ENCODE assay signal across 10 mouse cellular contexts in genomic region chr15:83070942-83071341, GRCm38 (mm10). TPM values are rescaled to one million over a fixed set of nuclear protein-coding genes. Genes with fewer than 3 reads are reported as not detected.
DNase-seq lines count a peak whose midpoint lies in the region; ATAC-seq lines count a peak whose summit lies in the region.
"Had no signal": no experiment of that assay in that cellular context is flagged by ENCODE, and none has a peak within 500 bp of the region (broad histone marks: within the 10 kb centered on the region; RNA-seq: fewer than 3 reads in every experiment).

No protein-coding gene starts in this region.

- H3K4me2 ChIP-seq in limb, embryonic 13.5 days (replicated peaks), result no peak overlapping the region
- H3K4me2 ChIP-seq: embryonic facial prominence, embryonic 13.5 days; liver, embryonic 13.5 days had no signal

- no peaks in the 10 kb centered on the region for H3K9me3 ChIP-seq in limb, embryonic 13.5 days
- no peaks in the 10 kb centered on the region for H3K9me3 ChIP-seq in limb, embryonic 10.5 days (replicated peaks)
- H3K9me3 ChIP-seq: embryonic facial prominence, embryonic 13.5 days; liver, embryonic 13.5 days had no signal

- no peak overlapping the region for H3K27ac ChIP-seq in limb, embryonic 13.5 days
- H3K27ac ChIP-seq in limb, embryonic 10.5 days, result no peak overlapping the region
- H3K27ac ChIP-seq: embryonic facial prominence, embryonic 13.5 days; liver, embryonic 13.5 days had no signal

- H3K27me3 ChIP-seq in limb, embryonic 13.5 days, result peaks cover 4% of the 10 kb centered on the region; the same call in 1 of the 2 replicates
- H3K27me3 ChIP-seq in limb, embryonic 10.5 days (ENCODE audit: low read depth, poor library complexity, severe bottlenecking), result peaks cover 6% of the 10 kb centered on the region
- H3K27me3 ChIP-seq: embryonic facial prominence, embryonic 13.5 days had no signal

- 50% methylated on average over 3 of the region's 3 CpGs for WGBS in limb, embryonic 13.5 days
- WGBS in limb, embryonic 10.5 days, result 87% methylated on average over 3 of the region's 3 CpGs

- no peak overlapping the region for H3K9ac ChIP-seq in limb, embryonic 13.5 days
- H3K9ac ChIP-seq: embryonic facial prominence, embryonic 13.5 days; liver, embryonic 13.5 days had no signal

- no peaks in the 10 kb centered on the region for H3K36me3 ChIP-seq in limb, embryonic 13.5 days
- H3K36me3 ChIP-seq in limb, embryonic 10.5 days, result no peaks in the 10 kb centered on the region
- H3K36me3 ChIP-seq: embryonic facial prominence, embryonic 13.5 days; liver, embryonic 13.5 days had no signal

- no peak for DNase-seq in limb, embryonic 10.5 days (ENCODE audit: low spot score)
- peak; percentile 47 to 49 for DNase-seq in heart, adult 18-20 months
- DNase-seq in kidney, adult 8-10 months, result peak; percentile 50 to 74
- DNase-seq in lung, postnatal 10 days, result peak; percentile 85
- no peak for DNase-seq in ovary, postnatal 36 days (ENCODE audit: low spot score)
- no peak for DNase-seq in urinary bladder, postnatal 25 days (ENCODE audit: low spot score)
- DNase-seq: liver, embryonic 13.5 days had no signal

- ATAC-seq in limb, embryonic 13.5 days (ENCODE audit: low FRiP score, low read depth), result peak; percentile 81
- no peak for ATAC-seq in megakaryocyte progenitor cell, adult 5-6 weeks (replicated peaks; ENCODE audit: poor library complexity)

- no peak overlapping the region for H3K4me3 ChIP-seq in limb, embryonic 13.5 days
- no peak overlapping the region; the same call in 1 of the 2 replicates for H3K4me3 ChIP-seq in limb, embryonic 10.5 days
- H3K4me3 ChIP-seq: embryonic facial prominence, embryonic 13.5 days; liver, embryonic 13.5 days had no signal

- H3K4me1 ChIP-seq in limb, embryonic 13.5 days, result peaks cover 5% of the 10 kb centered on the region; the same call in 1 of the 2 replicates
- H3K4me1 ChIP-seq in limb, embryonic 10.5 days, result no peaks in the 10 kb centered on the region

RNA-seq across cellular contexts. Expression of gene Serhl, which starts 18.4 kb away (rescaled TPM):
- 58.9 and 59.5 TPM in 2 replicates for polyA plus RNA-seq in limb, embryonic 13.5 days (2015; fragmentation: Nextera tagmentation; extraction: Ambion mirVana)
- polyA plus RNA-seq in limb, embryonic 10.5 days (2016; fragmentation: Nextera tagmentation; extraction: Ambion mirVana), result 42.8 and 49.1 TPM in 2 replicates
- total RNA-seq in heart, adult 18-20 months (2021), result 10 to 100 TPM; 46.1 to 55.5 TPM
- 36.7 and 56.1 TPM in 2 replicates for total RNA-seq in megakaryocyte progenitor cell, adult 5-6 weeks (2015)
- 37.9 and 40.8 TPM in 2 replicates for total RNA-seq in megakaryocyte progenitor cell, adult 5-6 weeks (2017)

RNA-seq across cellular contexts. Expression of gene Nfam1, which starts 37.8 kb away (rescaled TPM):
- 3.4 TPM in 2 replicates for polyA plus RNA-seq in limb, embryonic 13.5 days (2015; fragmentation: Nextera tagmentation; extraction: Ambion mirVana)
- 2.6 and 2.9 TPM in 2 replicates for polyA plus RNA-seq in limb, embryonic 10.5 days (2016; fragmentation: Nextera tagmentation; extraction: Ambion mirVana)
- total RNA-seq in heart, adult 18-20 months (2021), result 1 to 10 TPM; 1.5 to 2.0 TPM
- 40.9 and 43.6 TPM in 2 replicates for total RNA-seq in megakaryocyte progenitor cell, adult 5-6 weeks (2015)
- total RNA-seq in megakaryocyte progenitor cell, adult 5-6 weeks (2017), result 45.3 and 53.5 TPM in 2 replicates

RNA-seq across cellular contexts. Expression of gene Rrp7a, which starts 51.7 kb away (rescaled TPM):
- polyA plus RNA-seq in limb, embryonic 13.5 days (2015; fragmentation: Nextera tagmentation; extraction: Ambion mirVana), result 59.4 and 63.9 TPM in 2 replicates
- polyA plus RNA-seq in limb, embryonic 10.5 days (2016; fragmentation: Nextera tagmentation; extraction: Ambion mirVana), result 66.9 and 76.5 TPM in 2 replicates
- total RNA-seq in heart, adult 18-20 months (2021), result 10 to 100 TPM; 28.6 to 37.9 TPM
- total RNA-seq in megakaryocyte progenitor cell, adult 5-6 weeks (2015), result 47.7 and 50.9 TPM in 2 replicates
- 56.3 and 69.6 TPM in 2 replicates for total RNA-seq in megakaryocyte progenitor cell, adult 5-6 weeks (2017)

Comparison
In these comparisons a context has a peak if more than half of its experiments do, and no peak if none do; other contexts are left out.
1. DNase-seq: peak in heart, adult 18-20 months (2 of 2), kidney, adult 8-10 months (2 of 2) and lung, postnatal 10 days (single experiment); none in limb, embryonic 10.5 days (single experiment), ovary, postnatal 36 days (single experiment) and urinary bladder, postnatal 25 days (single experiment).
2. RNA of gene Nfam1, which starts 37.8 kb away (total RNA-seq): 40.9 to 53.5 TPM in megakaryocyte progenitor cell, adult 5-6 weeks; 1.5 to 2.0 TPM in heart, adult 18-20 months; every median in the first group is over 10 times any median in the second.